Mouse (Mus musculus) myocyte (in vitro differentiated cells): ENCODE data around the gene Sec16a. TPM values are rescaled to one million over a fixed set of nuclear protein-coding genes. Genes with fewer than 3 reads are reported as not detected.

Experiments used
- H3K27me3 ChIP-seq: one replicate; pipeline ENCODE4 v1.6.1; 2011; ENCODE audit not compliant: control insufficient read depth, insufficient read depth, insufficient read length
- H3K36me3 ChIP-seq: one replicate; pipeline ENCODE4 v1.6.1; 2011; ENCODE audit not compliant: control insufficient read depth, insufficient read depth
- H3K4me2 ChIP-seq: one replicate; pipeline ENCODE4 v1.6.1; 2011; ENCODE audit warnings: low read depth, control low read depth
- H3K4me3 ChIP-seq: one replicate; pipeline ENCODE4 v1.5.1; 2011; ENCODE audit warnings: mild to moderate bottlenecking, control low read depth, moderate library complexity
- H3K79me2 ChIP-seq: one replicate; pipeline ENCODE4 v1.6.1; 2011; ENCODE audit not compliant: control insufficient read depth, insufficient read depth
- H3ac ChIP-seq: one replicate; pipeline ENCODE4 v1.6.1; 2011; ENCODE audit not compliant: control insufficient read depth, insufficient read length
- CEBPB ChIP-seq: IDR thresholded peaks from 2 replicates; pipeline ENCODE4 v1.6.1; 2011; ENCODE audit warnings: mild to moderate bottlenecking, moderate library complexity; ENCODE audit not compliant: poor library complexity, insufficient read depth, severe bottlenecking
- E2F4 ChIP-seq: IDR thresholded peaks from one replicate; pipeline ENCODE4 v1.6.1; 2011; ENCODE audit warnings: mild to moderate bottlenecking, control low read depth, moderate library complexity; ENCODE audit not compliant: insufficient read depth
- MAX ChIP-seq: IDR thresholded peaks from one replicate; pipeline ENCODE4 v1.6.1; 2011; ENCODE audit warnings: low read depth, mild to moderate bottlenecking, control low read depth
- MYOD1 ChIP-seq, 3 experiments: IDR thresholded peaks; one replicate each; pipeline ENCODE4 v1.6.1; 2011; ENCODE audit warnings: control low read depth in 2 of 3, low read depth in 2 of 3, mild to moderate bottlenecking in 2 of 3, moderate library complexity in 1 of 3; ENCODE audit not compliant: insufficient read length in 2 of 3, control insufficient read depth in 1 of 3
- MYOG ChIP-seq, 3 experiments: IDR thresholded peaks; one replicate each; pipeline ENCODE4 v1.6.1; 2011; ENCODE audit warnings: control low read depth in 2 of 3, low read depth in 2 of 3, mild to moderate bottlenecking in 2 of 3; ENCODE audit not compliant: insufficient read length in 2 of 3, control insufficient read depth in 1 of 3, insufficient read depth in 1 of 3
- POLR2A ChIP-seq: IDR thresholded peaks from one replicate; pipeline ENCODE4 v1.6.1; 2011; ENCODE audit warnings: low read depth, mild to moderate bottlenecking, control low read depth, moderate library complexity; ENCODE audit not compliant: insufficient read length
- POLR2AphosphoS2 ChIP-seq: IDR thresholded peaks from one replicate; pipeline ENCODE4 v1.6.1; 2011; ENCODE audit warnings: low read depth, control low read depth; ENCODE audit not compliant: insufficient read length
- REST ChIP-seq: IDR thresholded peaks from one replicate; pipeline ENCODE4 v1.6.1; 2011; ENCODE audit warnings: mild to moderate bottlenecking, control low read depth, moderate library complexity; ENCODE audit not compliant: insufficient read depth, insufficient read length
- SRF ChIP-seq: IDR thresholded peaks from one replicate; pipeline ENCODE4 v1.6.1; 2011; ENCODE audit warnings: low read depth; ENCODE audit not compliant: control insufficient read depth, insufficient read length
- TCF12 ChIP-seq: IDR thresholded peaks from one replicate; pipeline ENCODE4 v1.6.1; 2011; ENCODE audit warnings: mild to moderate bottlenecking, control low read depth; ENCODE audit not compliant: poor library complexity, insufficient read depth, severe bottlenecking
- TCF3 ChIP-seq: IDR thresholded peaks from one replicate; pipeline ENCODE4 v1.6.1; 2011; ENCODE audit warnings: low read depth, control low read depth; ENCODE audit not compliant: insufficient read length
- USF1 ChIP-seq: IDR thresholded peaks from one replicate; pipeline ENCODE4 v1.6.1; 2011; ENCODE audit warnings: low read depth, mild to moderate bottlenecking, control low read depth, moderate library complexity
- polyA plus RNA-seq: library from polyadenylated mRNA; unstranded; fragments of >200 nt; fragmentation: generic; extraction: Trizol; gene quantifications from one replicate; pipeline ENCODE4 v1.2.1, GENCODE M21; 2012; ENCODE audit warnings: missing spikeins

Sec16a gene
- polyA plus RNA-seq, result 31.4 TPM

GRCm38 (mm10) chr2:26444946-26445665, at the start of gene Sec16a:
Gene Sec16a (minus strand): TSS chr2:26445216.
- peaks cover 14% of the 10 kb centered on the region for H3K36me3 ChIP-seq
- peak in 1 of 3 experiments; percentile 51 for TF ChIP-seq MYOD1 (IDR thresholded peaks at IDR 0.05; ENCODE audit: control insufficient read depth in 1 of 3, insufficient read length in 2 of 3, low read depth in 2 of 3)
- TF ChIP-seq TCF12, result no peak
- TF ChIP-seq MYOG (IDR thresholded peaks at IDR 0.05; ENCODE audit: control insufficient read depth in 1 of 3, insufficient read depth in 1 of 3, insufficient read length in 2 of 3, low read depth in 2 of 3), result peak in 1 of 3 experiments; percentile 37
- peak; percentile 98 for TF ChIP-seq POLR2A
- no peak for TF ChIP-seq E2F4
- 0 out of 2 replicates have a peak, but pooled peaks have one; percentile 1 for TF ChIP-seq CEBPB
- TF ChIP-seq MAX, result no peak
- TF ChIP-seq POLR2AphosphoS2, result peak; percentile 95
- no peak for TF ChIP-seq SRF
- H3K27me3 ChIP-seq, result no peaks in the 10 kb centered on the region
- H3K4me2 ChIP-seq, result peak within 1 kb of the TSS; percentile 96
- H3ac ChIP-seq, result peak within 1 kb of the TSS; percentile 14
- peaks cover 40% of the 10 kb centered on the region for H3K79me2 ChIP-seq
- H3K4me3 ChIP-seq, result peak within 1 kb of the TSS; percentile 89

- Histone ChIP-seq H3K27me3 (no peaks in the 10 kb centered on the region), H3K79me2 (peaks cover 94% of the 10 kb centered on the region), H3K4me3 (no peak overlapping the region), H3ac (no peak overlapping the region), H3K4me2 (peak overlapping the region; percentile 62), H3K36me3 (peaks cover 1% of the 10 kb centered on the region)
- no peak for TF ChIP-seq MYOG (IDR thresholded peaks at IDR 0.05; ENCODE audit: control insufficient read depth in 1 of 3, insufficient read depth in 1 of 3, insufficient read length in 2 of 3, low read depth in 2 of 3)
- TF ChIP-seq SRF, result no peak
- peak in 1 of 3 experiments; percentile 11 for TF ChIP-seq MYOD1 (IDR thresholded peaks at IDR 0.05; ENCODE audit: control insufficient read depth in 1 of 3, insufficient read length in 2 of 3, low read depth in 2 of 3)
- TF ChIP-seq TCF12, result peak; percentile 68
- TF ChIP-seq TCF3, result no peak
- no peak for TF ChIP-seq MAX
Observed at GRCm38 (mm10) chr2:26494396-26494795, 49.4 kb upstream of the Sec16a start.

GRCm38 (mm10) chr2:26493021-26493781, 48.2 kb upstream of the Sec16a start:
- Histone ChIP-seq H3K4me3 (no peak overlapping the region), H3K79me2 (peaks cover 94% of the 10 kb centered on the region), H3K4me2 (peak overlapping the region; percentile 62), H3K27me3 (no peaks in the 10 kb centered on the region), H3K36me3 (no peaks in the 10 kb centered on the region), H3ac (no peak overlapping the region)
- TF ChIP-seq MYOD1 (IDR thresholded peaks at IDR 0.05; ENCODE audit: control insufficient read depth in 1 of 3, insufficient read length in 2 of 3, low read depth in 2 of 3), result peak in 2 of 3 experiments; percentile 55 to 57
- no peak for TF ChIP-seq E2F4

GRCm38 (mm10) chr2:26490760-26491301, 45.8 kb upstream of the Sec16a start:
- no peak overlapping the region for H3K4me2 ChIP-seq
- no peak overlapping the region for H3K4me3 ChIP-seq
- H3K79me2 ChIP-seq, result peaks cover 87% of the 10 kb centered on the region
- no peak for TF ChIP-seq TCF12
- TF ChIP-seq POLR2A, result no peak
- no peak for TF ChIP-seq TCF3
- TF ChIP-seq E2F4, result no peak
- no peak for TF ChIP-seq SRF
- no peak for TF ChIP-seq USF1
- TF ChIP-seq MYOD1 (IDR thresholded peaks at IDR 0.05; ENCODE audit: control insufficient read depth in 1 of 3, insufficient read length in 2 of 3, low read depth in 2 of 3), result no peak
- no peak for TF ChIP-seq MYOG (IDR thresholded peaks at IDR 0.05; ENCODE audit: control insufficient read depth in 1 of 3, insufficient read depth in 1 of 3, insufficient read length in 2 of 3, low read depth in 2 of 3)
- TF ChIP-seq REST, result no peak
- TF ChIP-seq CEBPB, result no peak
- no peak for TF ChIP-seq MAX
- no peak for TF ChIP-seq POLR2AphosphoS2
- H3ac ChIP-seq, result no peak overlapping the region
- H3K36me3 ChIP-seq, result no peaks in the 10 kb centered on the region
- H3K27me3 ChIP-seq, result no peaks in the 10 kb centered on the region
